8 mouse cellular contexts compared by ENCODE assay signal in genomic region chr2:155592137-155592853, GRCm38 (mm10). TPM values are rescaled to one million over a fixed set of nuclear protein-coding genes. Genes with fewer than 3 reads are reported as not detected.
DNase-seq lines count a peak whose midpoint lies in the region; ATAC-seq lines count a peak whose summit lies in the region.

Gene Gss (minus strand): TSS chr2:155592810.

- H3K4me3 ChIP-seq in heart, embryonic 10.5 days = peak within 1 kb of the TSS; percentile 74
- H3K4me3 ChIP-seq in kidney, embryonic 15.5 days (replicated peaks) = peak within 1 kb of the TSS; percentile 71

- peaks cover 14% of the 10 kb centered on the region for H3K4me1 ChIP-seq in heart, embryonic 10.5 days
- peaks cover 18% of the 10 kb centered on the region for H3K4me1 ChIP-seq in kidney, embryonic 15.5 days

- H3K27me3 ChIP-seq in heart, embryonic 10.5 days (ENCODE audit: insufficient read depth, poor library complexity, severe bottlenecking) = no peaks in the 10 kb centered on the region
- no peaks in the 10 kb centered on the region for H3K27me3 ChIP-seq in kidney, embryonic 15.5 days

- H3K9me3 ChIP-seq in heart, embryonic 10.5 days = no peaks in the 10 kb centered on the region
- H3K9me3 ChIP-seq in kidney, embryonic 15.5 days (replicated peaks) = no peaks in the 10 kb centered on the region

- WGBS in heart, embryonic 10.5 days = under 1% methylated on average over 53 of the region's 53 CpGs
- under 1% methylated on average over 53 of the region's 53 CpGs for WGBS in kidney, embryonic 15.5 days

- peak; percentile 90 for ATAC-seq in erythroblast, adult 5-6 weeks (replicated peaks; ENCODE audit: low FRiP score, poor library complexity, severe bottlenecking)
- peak; percentile 95 for ATAC-seq in kidney, embryonic 15.5 days (replicated peaks; ENCODE audit: low FRiP score)
- ATAC-seq in monocyte, adult 5-6 weeks (replicated peaks; ENCODE audit: insufficient number of reproducible peaks, low FRiP score, low TSS enrichment, poor library complexity, severe bottlenecking) = peak; percentile 90

- peak; percentile 96 to 97 for DNase-seq in B cell, adult 2 months
- peak; percentile 98 for DNase-seq in brain, adult 2 months (ENCODE audit: low read depth, low spot score)
- peak; percentile 99 for DNase-seq in heart, embryonic 10.5 days (ENCODE audit: low spot score)
- peak; percentile 99 for DNase-seq in liver
- peak; percentile 98 to 100 for DNase-seq in spleen, postnatal 4 days (ENCODE audit: low spot score in 2 of 2)

- H3K9ac ChIP-seq in kidney, embryonic 15.5 days = peak within 1 kb of the TSS; percentile 70

- no peaks in the 10 kb centered on the region for H3K36me3 ChIP-seq in heart, embryonic 10.5 days
- no peaks in the 10 kb centered on the region for H3K36me3 ChIP-seq in kidney, embryonic 15.5 days

- H3K4me2 ChIP-seq in kidney, embryonic 15.5 days = peak within 1 kb of the TSS; percentile 76

- peak within 1 kb of the TSS; percentile 93 for H3K27ac ChIP-seq in heart, embryonic 10.5 days
- H3K27ac ChIP-seq in kidney, embryonic 15.5 days = peak within 1 kb of the TSS; percentile 91

RNA-seq across cellular contexts. Expression of gene Gss, which starts in this region (rescaled TPM):
- total RNA-seq in erythroblast, adult 5-6 weeks (2015; ENCODE audit: low replicate concordance) = 6.5 and 7.1 TPM in 2 replicates
- 3.6 and 8.5 TPM in 2 replicates for total RNA-seq in erythroblast, adult 5-6 weeks (2017; ENCODE audit: low replicate concordance)
- polyA plus RNA-seq in heart, embryonic 10.5 days (2016; fragmentation: Nextera tagmentation; extraction: Ambion mirVana) = 24.2 and 29.1 TPM in 2 replicates
- polyA plus RNA-seq in kidney, embryonic 15.5 days (2015; fragmentation: Nextera tagmentation; extraction: Ambion mirVana) = 40.1 and 45.0 TPM in 2 replicates
- total RNA-seq in monocyte, adult 5-6 weeks (2017) = 30.1 to 47.6 TPM (median 35.5 TPM) in 3 replicates

Comparison
In these comparisons a context has a peak if more than half of its experiments do, and no peak if none do; other contexts are left out.
1. Peak in every context shown above with its lines: DNase-seq, ATAC-seq, H3K4me3 ChIP-seq and H3K27ac ChIP-seq.